21 mouse cellular contexts compared by ENCODE assay signal in the genomic region with DNA sequence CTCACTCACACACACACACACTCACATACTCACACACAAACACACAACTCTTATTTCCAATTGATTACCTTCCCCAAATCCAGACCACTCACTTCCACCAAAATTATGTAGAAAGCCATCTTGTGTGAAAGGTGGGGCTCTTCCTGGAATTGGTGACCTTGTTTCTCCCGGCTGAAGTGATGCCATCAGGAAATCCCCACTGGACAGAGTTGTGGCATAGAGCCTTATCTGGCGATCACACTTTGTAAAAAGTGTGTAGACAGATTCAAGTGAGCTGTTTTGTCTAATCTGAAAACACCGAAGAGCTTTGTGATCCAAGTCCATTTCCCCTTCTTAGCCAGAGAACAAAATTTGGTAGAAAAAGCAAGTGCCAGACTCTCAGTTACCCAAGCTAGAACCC.
"Had no signal": no experiment of that assay in that cellular context is flagged by ENCODE, and none has a peak within 500 bp of the region (broad histone marks: within the 10 kb centered on the region; RNA-seq: fewer than 3 reads in every experiment).

No protein-coding gene starts in this region.

- DNase-seq: kidney, adult 11 months; kidney, adult 9 months; kidney, postnatal 25 days; layer of hippocampus, adult 9-11 months; liver, embryonic 13.5 days; lung, embryonic 14.5 days; lung, postnatal 10 days; lung, postnatal 36 days; retina, postnatal 1 day; right cerebral cortex, postnatal 25 days; spleen, adult 18-20 months; thymus, adult 18-20 months; thymus, postnatal 36 days had no signal

- H3K9ac ChIP-seq: liver, embryonic 13.5 days; lung, embryonic 14.5 days; midbrain, embryonic 13.5 days; neural tube, embryonic 13.5 days had no signal

- H3K27ac ChIP-seq: layer of hippocampus, adult 2 months; liver, embryonic 13.5 days; midbrain, embryonic 10.5 days; midbrain, embryonic 13.5 days; neural tube, embryonic 13.5 days; stomach, postnatal 0 days had no signal

- H3K4me3 ChIP-seq: layer of hippocampus, adult 2 months; liver, embryonic 13.5 days; megakaryocyte, embryonic 14.5 days; midbrain, embryonic 10.5 days; midbrain, embryonic 13.5 days; myocyte; neural tube, embryonic 13.5 days had no signal

- ATAC-seq: midbrain, embryonic 13.5 days; midbrain, embryonic 16.5 days had no signal

- H3K27me3 ChIP-seq: liver, embryonic 13.5 days; megakaryocyte, embryonic 14.5 days; midbrain, embryonic 13.5 days; neural tube, embryonic 13.5 days had no signal

- H3K36me3 ChIP-seq: liver, embryonic 13.5 days; midbrain, embryonic 10.5 days; midbrain, embryonic 13.5 days; neural tube, embryonic 13.5 days had no signal

- H3K9me3 ChIP-seq: liver, embryonic 13.5 days; megakaryocyte, embryonic 14.5 days; midbrain, embryonic 10.5 days; midbrain, embryonic 13.5 days; neural tube, embryonic 13.5 days had no signal

- H3K4me2 ChIP-seq: liver, embryonic 13.5 days; lung, embryonic 14.5 days; midbrain, embryonic 13.5 days; neural tube, embryonic 13.5 days had no signal

- H3K4me1 ChIP-seq: liver, embryonic 13.5 days; megakaryocyte, embryonic 14.5 days; midbrain, embryonic 10.5 days; midbrain, embryonic 13.5 days; neural tube, embryonic 13.5 days had no signal
